Mouse (Mus musculus): ENCODE measurements around the gene Tns1.

DNA sequence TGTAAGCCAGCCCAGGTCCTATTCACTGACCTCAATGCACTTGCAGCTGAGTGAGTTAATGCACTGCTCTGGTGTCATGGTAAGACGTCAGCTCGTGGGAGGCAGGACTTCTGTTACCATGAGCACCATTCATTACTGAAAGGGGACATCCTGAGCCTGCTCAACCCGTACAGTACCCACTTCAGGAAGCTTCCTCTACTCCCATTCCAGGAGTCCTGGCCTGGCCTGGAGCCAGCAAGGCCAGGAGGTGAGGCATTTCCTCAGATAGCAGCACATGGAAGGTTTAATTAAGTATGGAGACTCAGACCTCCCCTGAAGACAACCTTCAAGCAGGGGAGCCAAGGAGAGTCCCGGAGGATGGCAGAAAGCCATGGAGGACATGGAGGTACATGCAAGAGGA, 169.6 kb downstream of the Tns1 start:
- no peak for TF ChIP-seq CTCF (IDR thresholded peaks at IDR 0.05; ENCODE audit: low read depth)
- no peak for TF ChIP-seq EP300 (optimal IDR thresholded peaks at IDR 0.05)
